Mouse (Mus musculus) lung, postnatal 10 days (tissue): ENCODE data around the gene Cyp4f39.
A peak's percentile ranks its signal among the peaks of the same experiment; 100 is the strongest.

Experiments used
- DNase-seq: peaks from one replicate; pipeline ENCODE4 v3.0.0; 2021

The Cyp4f39 gene

DNA sequence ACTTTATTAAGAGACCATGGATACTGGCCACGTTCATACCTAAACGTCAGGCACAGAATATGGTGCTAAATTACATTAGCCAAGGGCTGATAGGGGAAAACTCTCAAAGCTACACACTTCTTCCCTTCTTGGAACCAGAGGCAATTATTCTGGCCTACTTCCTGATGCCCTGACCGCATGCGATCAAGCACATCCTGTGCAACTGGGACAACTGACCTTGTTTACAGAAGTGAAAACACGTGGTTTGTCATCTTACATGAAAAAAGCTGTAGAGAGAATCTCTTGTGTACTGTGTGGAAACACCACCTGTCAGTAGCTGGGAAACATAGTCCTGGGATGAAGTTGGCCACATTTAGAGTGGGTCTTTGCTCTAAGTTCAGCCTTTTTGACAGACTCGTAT is 81.5 kb downstream of the Cyp4f39 start:
- no peak for DNase-seq

- peak; percentile 98 for DNase-seq
Observed at GRCm38 (mm10) chr17:32536051-32536866, 83.7 kb downstream of the Cyp4f39 start, which contains the start of gene Cyp4f16. Gene Cyp4f16, plus strand, starts transcription at chr17:32536558.

GRCm38 (mm10) chr17:32536867-32537250 is 84.3 kb downstream of the Cyp4f39 start:
- peak; percentile 40 for DNase-seq
